Comparison of ENCODE assay signal across 12 mouse cellular contexts in genomic region chr2:167059536-167059935, GRCm38 (mm10). TPM values are rescaled to one million over a fixed set of nuclear protein-coding genes. Genes with fewer than 3 reads are reported as not detected.
A peak's percentile ranks its signal among the peaks of the same experiment; 100 is the strongest.
DNase-seq lines count a peak whose midpoint lies in the region; ATAC-seq and TF ChIP-seq lines count a peak whose summit lies in the region.
"Had no signal": no experiment of that assay in that cellular context is flagged by ENCODE, and none has a peak within 500 bp of the region (broad histone marks: within the 10 kb centered on the region; RNA-seq: fewer than 3 reads in every experiment).

No protein-coding gene starts in this region.

- H3K27ac ChIP-seq in heart, embryonic 13.5 days (replicated peaks), result no peak overlapping the region
- no peak overlapping the region for H3K27ac ChIP-seq in midbrain, embryonic 13.5 days
- H3K27ac ChIP-seq in midbrain, embryonic 10.5 days (replicated peaks), result no peak overlapping the region
- no peak overlapping the region for H3K27ac ChIP-seq in hindbrain, embryonic 14.5 days
- peak overlapping the region; percentile 89 for H3K27ac ChIP-seq in small intestine, adult 2 months (ENCODE audit: insufficient read depth, low read depth, low read length)
- H3K27ac ChIP-seq: lung, embryonic 15.5 days had no signal

- H3K9ac ChIP-seq in heart, embryonic 13.5 days, result peak overlapping the region; percentile 69; the same call in 1 of the 2 replicates
- H3K9ac ChIP-seq in midbrain, embryonic 13.5 days (replicated peaks), result peak overlapping the region; percentile 39
- H3K9ac ChIP-seq in hindbrain, embryonic 14.5 days, result peak overlapping the region; percentile 0; the same call in 1 of the 2 replicates
- H3K9ac ChIP-seq: lung, embryonic 15.5 days had no signal

- H3K36me3 ChIP-seq in heart, embryonic 13.5 days, result peaks cover 54% of the 10 kb centered on the region
- H3K36me3 ChIP-seq in midbrain, embryonic 13.5 days, result peaks cover 50% of the 10 kb centered on the region
- peaks cover 61% of the 10 kb centered on the region for H3K36me3 ChIP-seq in midbrain, embryonic 10.5 days
- peaks cover 45% of the 10 kb centered on the region for H3K36me3 ChIP-seq in hindbrain, embryonic 14.5 days (replicated peaks; ENCODE audit: control insufficient read depth, insufficient read depth)
- peaks cover 38% of the 10 kb centered on the region for H3K36me3 ChIP-seq in small intestine, adult 2 months (ENCODE audit: control insufficient read depth, insufficient read depth, low read length)

- 56% methylated on average over 8 of the region's 8 CpGs for WGBS in heart, embryonic 13.5 days
- 41% methylated on average over 8 of the region's 8 CpGs for WGBS in midbrain, embryonic 13.5 days
- 43% methylated on average over 8 of the region's 8 CpGs for WGBS in midbrain, embryonic 10.5 days
- WGBS in hindbrain, embryonic 14.5 days, result 44% methylated on average over 8 of the region's 8 CpGs
- WGBS in small intestine, adult 2 months, result 27% methylated on average over 8 of the region's 8 CpGs

- no peak for ATAC-seq in heart, embryonic 13.5 days (ENCODE audit: extremely low read depth, insufficient number of reproducible peaks, low FRiP score, low TSS enrichment)
- ATAC-seq in midbrain, embryonic 13.5 days, result no peak
- ATAC-seq in hindbrain, embryonic 14.5 days (ENCODE audit: low FRiP score), result no peak
- ATAC-seq: CD4-positive, CD25-positive, alpha-beta regulatory T cell, adult 4 months had no signal

- DNase-seq in heart, postnatal 25 days (ENCODE audit: low spot score), result no peak
- DNase-seq in midbrain, embryonic 10.5 days (ENCODE audit: low spot score), result no peak
- DNase-seq in hindbrain, embryonic 14.5 days (ENCODE audit: low spot score), result no peak
- DNase-seq in urinary bladder, adult 2 months (ENCODE audit: low spot score), result no peak
- no peak for DNase-seq in urinary bladder, postnatal 4 days (ENCODE audit: low spot score in 2 of 2)
- DNase-seq: gastrocnemius, adult 2 months; right cerebral cortex, postnatal 14 days had no signal

- no peak overlapping the region for H3K4me3 ChIP-seq in heart, embryonic 13.5 days
- no peak overlapping the region for H3K4me3 ChIP-seq in midbrain, embryonic 13.5 days (replicated peaks)
- no peak overlapping the region for H3K4me3 ChIP-seq in midbrain, embryonic 10.5 days
- no peak overlapping the region for H3K4me3 ChIP-seq in hindbrain, embryonic 14.5 days (replicated peaks; ENCODE audit: low read length)
- H3K4me3 ChIP-seq in small intestine, adult 2 months (ENCODE audit: low read depth, low read length), result peak overlapping the region; percentile 67
- H3K4me3 ChIP-seq: lung, embryonic 15.5 days had no signal

- H3K4me2 ChIP-seq in heart, embryonic 13.5 days, result 0 out of 2 replicates have a peak overlapping the region, but pooled peaks have one; percentile 87
- H3K4me2 ChIP-seq in midbrain, embryonic 13.5 days (replicated peaks), result no peak overlapping the region
- H3K4me2 ChIP-seq in hindbrain, embryonic 14.5 days (replicated peaks), result no peak overlapping the region
- H3K4me2 ChIP-seq: lung, embryonic 15.5 days had no signal

- peaks cover 30% of the 10 kb centered on the region for H3K4me1 ChIP-seq in heart, embryonic 13.5 days
- H3K4me1 ChIP-seq in midbrain, embryonic 13.5 days (replicated peaks), result peaks cover 29% of the 10 kb centered on the region
- H3K4me1 ChIP-seq in midbrain, embryonic 10.5 days, result peaks cover 28% of the 10 kb centered on the region
- H3K4me1 ChIP-seq in hindbrain, embryonic 14.5 days (replicated peaks; ENCODE audit: control insufficient read depth, insufficient read depth, low read length), result peaks cover 16% of the 10 kb centered on the region
- H3K4me1 ChIP-seq in small intestine, adult 2 months (ENCODE audit: control insufficient read depth, insufficient read depth, insufficient read length, low read length), result peaks cover 14% of the 10 kb centered on the region

- no peak for TF ChIP-seq CTCF in small intestine, adult 2 months (IDR thresholded peaks at IDR 0.05; ENCODE audit: extremely low read depth, insufficient read length, insufficient replicate concordance, low read depth, low read length)

- no peaks in the 10 kb centered on the region for H3K27me3 ChIP-seq in heart, embryonic 13.5 days (replicated peaks)
- H3K27me3 ChIP-seq in midbrain, embryonic 13.5 days, result no peaks in the 10 kb centered on the region
- H3K27me3 ChIP-seq in midbrain, embryonic 10.5 days (ENCODE audit: low read depth, poor library complexity, severe bottlenecking), result no peaks in the 10 kb centered on the region
- H3K27me3 ChIP-seq in hindbrain, embryonic 14.5 days (ENCODE audit: control insufficient read depth, insufficient read depth, low read length), result no peaks in the 10 kb centered on the region
- H3K27me3 ChIP-seq in small intestine, adult 2 months (ENCODE audit: control insufficient read depth, insufficient read depth, low read length), result no peaks in the 10 kb centered on the region
- H3K27me3 ChIP-seq: lung, embryonic 15.5 days had no signal

- no peaks in the 10 kb centered on the region for H3K9me3 ChIP-seq in heart, embryonic 13.5 days
- H3K9me3 ChIP-seq in midbrain, embryonic 13.5 days, result no peaks in the 10 kb centered on the region
- H3K9me3 ChIP-seq in midbrain, embryonic 10.5 days (replicated peaks), result no peaks in the 10 kb centered on the region
- no peaks in the 10 kb centered on the region for H3K9me3 ChIP-seq in hindbrain, embryonic 14.5 days (ENCODE audit: control insufficient read depth, low read length)
- H3K9me3 ChIP-seq: lung, embryonic 15.5 days had no signal

- intact Hi-C loops in heart, postnatal 25 days (cut with DNase I), result no loop called here

- TF ChIP-seq POLR2A in small intestine, adult 2 months (IDR thresholded peaks at IDR 0.05; ENCODE audit: low read depth, low read length), result no peak

RNA-seq across cellular contexts. Expression of gene Znfx1, which starts 3.3 kb away (rescaled TPM):
- polyA plus RNA-seq in heart, embryonic 13.5 days (2015; fragmentation: Nextera tagmentation; extraction: Ambion mirVana), result 5.1 and 6.3 TPM in 2 replicates
- 10 to 100 TPM; 31.6 to 36.3 TPM for total RNA-seq in heart, postnatal 25 days (2021)
- 6.0 and 7.8 TPM in 2 replicates for polyA plus RNA-seq in midbrain, embryonic 13.5 days (2015; fragmentation: Nextera tagmentation; extraction: Ambion mirVana)
- polyA plus RNA-seq in midbrain, embryonic 10.5 days (2016; fragmentation: Nextera tagmentation; extraction: Ambion mirVana), result 5.5 and 7.0 TPM in 2 replicates
- polyA plus RNA-seq in hindbrain, embryonic 14.5 days (2014; fragmentation: Nextera tagmentation; extraction: Ambion mirVana), result 8.7 and 9.8 TPM in 2 replicates
- polyA plus RNA-seq in small intestine, adult 2 months (2012; rRNA removed), result 21.0 and 56.0 TPM in 2 replicates
- polyA plus RNA-seq in urinary bladder, adult 2 months (2012; rRNA removed), result 18.0 and 31.0 TPM in 2 replicates

RNA-seq across cellular contexts. Expression of gene Ddx27, which starts 44.5 kb away (rescaled TPM):
- polyA plus RNA-seq in heart, embryonic 13.5 days (2015; fragmentation: Nextera tagmentation; extraction: Ambion mirVana), result 31.1 and 31.6 TPM in 2 replicates
- total RNA-seq in heart, postnatal 25 days (2021), result 10 to 100 TPM; 10.0 to 11.3 TPM
- 40.3 TPM in 2 replicates for polyA plus RNA-seq in midbrain, embryonic 13.5 days (2015; fragmentation: Nextera tagmentation; extraction: Ambion mirVana)
- 63.9 and 69.3 TPM in 2 replicates for polyA plus RNA-seq in midbrain, embryonic 10.5 days (2016; fragmentation: Nextera tagmentation; extraction: Ambion mirVana)
- polyA plus RNA-seq in hindbrain, embryonic 14.5 days (2014; fragmentation: Nextera tagmentation; extraction: Ambion mirVana), result 28.1 and 29.3 TPM in 2 replicates
- 6.4 and 14.7 TPM in 2 replicates for polyA plus RNA-seq in small intestine, adult 2 months (2012; rRNA removed)
- polyA plus RNA-seq in urinary bladder, adult 2 months (2012; rRNA removed), result 25.1 and 26.1 TPM in 2 replicates

Comparison
In these comparisons a context has a peak if more than half of its experiments do, and no peak if none do; other contexts are left out.
1. H3K9ac ChIP-seq: peak in every context shown above with its lines; median percentile 69 in heart, embryonic 13.5 days; 39 in midbrain, embryonic 13.5 days; 0 in hindbrain, embryonic 14.5 days.